Comparison of ENCODE assay signal across 9 mouse cellular contexts in the genomic region with DNA sequence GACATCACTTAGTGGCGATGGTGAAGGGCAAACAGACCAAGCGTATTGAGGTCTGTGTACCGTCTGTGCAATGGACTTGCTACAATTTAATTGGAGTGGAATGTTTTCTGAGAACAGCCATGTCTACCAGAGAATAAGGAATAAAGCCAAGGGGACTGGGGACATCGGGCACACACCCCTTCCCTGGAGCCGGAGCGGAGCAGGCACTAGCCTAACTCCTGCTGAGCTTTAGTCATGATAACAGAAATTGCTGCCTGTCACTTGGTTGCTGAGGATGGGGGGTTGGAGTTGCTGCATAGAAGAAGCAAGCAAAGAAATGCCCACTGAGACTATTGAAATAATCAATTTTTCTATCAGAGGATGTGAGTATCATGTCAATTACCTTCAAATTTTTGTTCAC.
"Had no signal": no experiment of that assay in that cellular context is flagged by ENCODE, and none has a peak within 500 bp of the region (broad histone marks: within the 10 kb centered on the region; RNA-seq: fewer than 3 reads in every experiment).

No protein-coding gene starts in this region.

- DNase-seq: lung, adult 18-20 months; lung, embryonic 14.5 days; lung, postnatal 10 days; lung, postnatal 4 days; midbrain, embryonic 14.5 days; right cerebral cortex, postnatal 14 days; thymus, adult 2 months; thymus, postnatal 25 days; thymus, postnatal 4 days had no signal
